Mouse (Mus musculus): ENCODE measurements around the gene Prr15l. TPM values are rescaled to one million over a fixed set of nuclear protein-coding genes. Genes with fewer than 3 reads are reported as not detected.

The Prr15l gene
- polyA plus RNA-seq, 1 experiment from 2014 or later, result 1.8 TPM

- Histone ChIP-seq H3K4me1 (replicated peaks; ENCODE audit: control insufficient read depth, insufficient read depth, low read length) (peaks cover 20% of the 10 kb centered on the region), H3K36me3 (ENCODE audit: control insufficient read depth, insufficient read depth, low read length) (no peaks in the 10 kb centered on the region), H3K9ac (ENCODE audit: low read depth, low read length) (peak within 1 kb of the TSS; percentile 80), H3K9me3 (ENCODE audit: control insufficient read depth, low read length) (no peaks in the 10 kb centered on the region), H3K27ac (ENCODE audit: low read depth, low read length) (peak within 1 kb of the TSS; percentile 81), H3K27me3 (replicated peaks; ENCODE audit: control insufficient read depth, insufficient read depth, low read length) (no peaks in the 10 kb centered on the region), H3K4me3 (ENCODE audit: low read depth, low read length) (peak within 1 kb of the TSS; percentile 58), H3K4me2 (peak within 1 kb of the TSS; percentile 92)
- under 1% methylated on average over 55 of the region's 55 CpGs for WGBS
- peak; percentile 90 for ATAC-seq (replicated peaks; ENCODE audit: low FRiP score)
- peak; percentile 99 for DNase-seq (ENCODE audit: low spot score)
Observed at GRCm38 (mm10) chr11:96916044-96916884, 11.6 kb upstream of the Prr15l start, which contains the start of gene Cdk5rap3. Gene Cdk5rap3, minus strand, starts transcription at chr11:96916496.

- H3K27ac ChIP-seq (ENCODE audit: low read depth, low read length), result peak overlapping the region; percentile 81
- WGBS, result 21% methylated on average over 12 of the region's 13 CpGs
- peak overlapping the region; percentile 31 for H3K4me3 ChIP-seq (ENCODE audit: low read depth, low read length)
- DNase-seq (ENCODE audit: low spot score) (no peak), ATAC-seq (replicated peaks; ENCODE audit: low FRiP score) (peak; percentile 10)
- no peaks in the 10 kb centered on the region for H3K36me3 ChIP-seq (ENCODE audit: control insufficient read depth, insufficient read depth, low read length)
- H3K4me1 ChIP-seq (replicated peaks; ENCODE audit: control insufficient read depth, insufficient read depth, low read length), result peaks cover 20% of the 10 kb centered on the region
- peak overlapping the region; percentile 63 for H3K4me2 ChIP-seq
- no peaks in the 10 kb centered on the region for H3K27me3 ChIP-seq (replicated peaks; ENCODE audit: control insufficient read depth, insufficient read depth, low read length)
- peak overlapping the region; percentile 37 for H3K9ac ChIP-seq (ENCODE audit: low read depth, low read length)
- H3K9me3 ChIP-seq (ENCODE audit: control insufficient read depth, low read length), result no peaks in the 10 kb centered on the region
Observed at GRCm38 (mm10) chr11:96916885-96917396, 11.0 kb upstream of the Prr15l start.

GRCm38 (mm10) chr11:96917415-96917814, 10.5 kb upstream of the Prr15l start:
- H3K9ac ChIP-seq (ENCODE audit: low read depth, low read length), result peak overlapping the region; percentile 37
- peaks cover 20% of the 10 kb centered on the region for H3K4me1 ChIP-seq (replicated peaks; ENCODE audit: control insufficient read depth, insufficient read depth, low read length)
- no peaks in the 10 kb centered on the region for H3K9me3 ChIP-seq (ENCODE audit: control insufficient read depth, low read length)
- DNase-seq (ENCODE audit: low spot score), result no peak
- WGBS, result 52% methylated on average over 6 of the region's 6 CpGs
- no peaks in the 10 kb centered on the region for H3K36me3 ChIP-seq (ENCODE audit: control insufficient read depth, insufficient read depth, low read length)
- no peak overlapping the region for H3K4me3 ChIP-seq (ENCODE audit: low read depth, low read length)
- peak overlapping the region; percentile 81 for H3K27ac ChIP-seq (ENCODE audit: low read depth, low read length)
- peak overlapping the region; percentile 63 for H3K4me2 ChIP-seq
- peak; percentile 78 for ATAC-seq (replicated peaks; ENCODE audit: low FRiP score)
- H3K27me3 ChIP-seq (replicated peaks; ENCODE audit: control insufficient read depth, insufficient read depth, low read length), result no peaks in the 10 kb centered on the region

GRCm38 (mm10) chr11:96919003-96919402, 8.9 kb upstream of the Prr15l start:
- Histone ChIP-seq H3K27me3 (replicated peaks; ENCODE audit: control insufficient read depth, insufficient read depth, low read length) (no peaks in the 10 kb centered on the region), H3K4me1 (replicated peaks; ENCODE audit: control insufficient read depth, insufficient read depth, low read length) (peaks cover 20% of the 10 kb centered on the region), H3K36me3 (ENCODE audit: control insufficient read depth, insufficient read depth, low read length) (no peaks in the 10 kb centered on the region), H3K27ac (ENCODE audit: low read depth, low read length) (no peak overlapping the region), H3K9ac (ENCODE audit: low read depth, low read length) (no peak overlapping the region), H3K4me2 (no peak overlapping the region), H3K9me3 (ENCODE audit: control insufficient read depth, low read length) (no peaks in the 10 kb centered on the region), H3K4me3 (ENCODE audit: low read depth, low read length) (no peak overlapping the region)
- WGBS, result 51% methylated on average over 6 of the region's 6 CpGs
- ATAC-seq (replicated peaks; ENCODE audit: low FRiP score) (no peak), DNase-seq (ENCODE audit: low spot score) (no peak)

GRCm38 (mm10) chr11:96924861-96925260, 3.0 kb upstream of the Prr15l start:
- H3K27ac ChIP-seq (ENCODE audit: low read depth, low read length), result peak overlapping the region; percentile 13; the same call in 1 of the 2 replicates
- no peak overlapping the region for H3K4me3 ChIP-seq (ENCODE audit: low read depth, low read length)
- H3K9ac ChIP-seq (ENCODE audit: low read depth, low read length), result no peak overlapping the region; the same call in 1 of the 2 replicates
- DNase-seq (ENCODE audit: low spot score), result no peak
- peaks cover 10% of the 10 kb centered on the region; the same call in 1 of the 2 replicates for H3K27me3 ChIP-seq (replicated peaks; ENCODE audit: control insufficient read depth, insufficient read depth, low read length)
- no peaks in the 10 kb centered on the region for H3K9me3 ChIP-seq (ENCODE audit: control insufficient read depth, low read length)
- no peak overlapping the region for H3K4me2 ChIP-seq
- peaks cover 30% of the 10 kb centered on the region for H3K4me1 ChIP-seq (replicated peaks; ENCODE audit: control insufficient read depth, insufficient read depth, low read length)
- no peaks in the 10 kb centered on the region for H3K36me3 ChIP-seq (ENCODE audit: control insufficient read depth, insufficient read depth, low read length)
- WGBS, result 54% methylated on average over 11 of the region's 11 CpGs
- ATAC-seq (replicated peaks; ENCODE audit: low FRiP score), result no peak; the same call in 1 of the 2 replicates

- peak overlapping the region; percentile 48; the same call in 1 of the 2 replicates for H3K9ac ChIP-seq (ENCODE audit: low read depth, low read length)
- ATAC-seq (replicated peaks; ENCODE audit: low FRiP score), result no peak
- peak overlapping the region; percentile 20; the same call in 1 of the 2 replicates for H3K4me2 ChIP-seq
- peak overlapping the region; percentile 71 for H3K27ac ChIP-seq (ENCODE audit: low read depth, low read length)
- no peak for DNase-seq (ENCODE audit: low spot score)
- H3K27me3 ChIP-seq (replicated peaks; ENCODE audit: control insufficient read depth, insufficient read depth, low read length), result peaks cover 12% of the 10 kb centered on the region; the same call in 1 of the 2 replicates
- peaks cover 37% of the 10 kb centered on the region for H3K4me1 ChIP-seq (replicated peaks; ENCODE audit: control insufficient read depth, insufficient read depth, low read length)
- no peak overlapping the region for H3K4me3 ChIP-seq (ENCODE audit: low read depth, low read length)
- 68% methylated on average over 12 of the region's 12 CpGs for WGBS
- no peaks in the 10 kb centered on the region for H3K9me3 ChIP-seq (ENCODE audit: control insufficient read depth, low read length)
- no peaks in the 10 kb centered on the region for H3K36me3 ChIP-seq (ENCODE audit: control insufficient read depth, insufficient read depth, low read length)
Observed at GRCm38 (mm10) chr11:96925469-96926148, 2.3 kb upstream of the Prr15l start.

GRCm38 (mm10) chr11:96926587-96926986, 1.3 kb upstream of the Prr15l start:
- Histone ChIP-seq H3K4me1 (replicated peaks; ENCODE audit: control insufficient read depth, insufficient read depth, low read length) (peaks cover 43% of the 10 kb centered on the region), H3K9me3 (ENCODE audit: control insufficient read depth, low read length) (no peaks in the 10 kb centered on the region), H3K36me3 (ENCODE audit: control insufficient read depth, insufficient read depth, low read length) (no peaks in the 10 kb centered on the region), H3K27me3 (replicated peaks; ENCODE audit: control insufficient read depth, insufficient read depth, low read length) (peaks cover 12% of the 10 kb centered on the region; the same call in 1 of the 2 replicates), H3K4me2 (no peak overlapping the region), H3K9ac (ENCODE audit: low read depth, low read length) (no peak overlapping the region), H3K27ac (ENCODE audit: low read depth, low read length) (peak overlapping the region; percentile 71; the same call in 1 of the 2 replicates), H3K4me3 (ENCODE audit: low read depth, low read length) (no peak overlapping the region)
- ATAC-seq (replicated peaks; ENCODE audit: low FRiP score), result peak; percentile 89
- no peak for DNase-seq (ENCODE audit: low spot score)
- WGBS, result 39% methylated on average over 5 of the region's 5 CpGs

- no peak overlapping the region for H3K4me3 ChIP-seq (ENCODE audit: low read depth, low read length)
- ATAC-seq (replicated peaks; ENCODE audit: low FRiP score), result no peak
- peak overlapping the region; percentile 26 for H3K4me2 ChIP-seq
- H3K36me3 ChIP-seq (ENCODE audit: control insufficient read depth, insufficient read depth, low read length), result no peaks in the 10 kb centered on the region
- no peaks in the 10 kb centered on the region for H3K9me3 ChIP-seq (ENCODE audit: control insufficient read depth, low read length)
- no peak for DNase-seq (ENCODE audit: low spot score)
- H3K9ac ChIP-seq (ENCODE audit: low read depth, low read length), result no peak overlapping the region
- peaks cover 48% of the 10 kb centered on the region for H3K4me1 ChIP-seq (replicated peaks; ENCODE audit: control insufficient read depth, insufficient read depth, low read length)
- 25% methylated on average over 5 of the region's 5 CpGs for WGBS
- peaks cover 12% of the 10 kb centered on the region; the same call in 1 of the 2 replicates for H3K27me3 ChIP-seq (replicated peaks; ENCODE audit: control insufficient read depth, insufficient read depth, low read length)
- H3K27ac ChIP-seq (ENCODE audit: low read depth, low read length), result no peak overlapping the region
Observed at GRCm38 (mm10) chr11:96928691-96929090, 787 bp downstream of the Prr15l start.

All from liver, embryonic 11.5 days (tissue).